Mouse (Mus musculus): ENCODE measurements at regions not wholly inside any gene's neighbourhood (a gene's known extent, or its start where the extent isn't known, plus 50 kb on each side); places are given as distances from the start of the nearest gene placed in this dataset.

DNA sequence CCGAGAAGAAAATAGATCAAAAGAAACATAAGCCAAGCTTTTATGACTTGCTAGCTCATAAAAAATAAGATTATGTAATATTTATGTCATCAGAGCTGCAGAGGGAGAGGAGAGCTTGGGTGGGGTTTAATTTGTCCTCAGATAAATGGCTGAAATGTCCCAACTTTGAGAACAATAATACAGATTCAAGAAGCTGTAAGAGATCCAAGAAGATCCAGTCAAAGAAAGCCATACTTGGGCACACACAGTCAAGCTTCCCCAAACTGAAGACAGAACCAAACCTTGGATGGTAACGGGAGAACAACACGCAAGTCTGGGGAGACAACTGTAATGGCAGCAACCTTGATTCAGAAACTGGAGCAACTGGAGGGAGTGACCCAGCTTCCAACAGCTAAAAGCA lies 243.6 kb downstream of the Sorl1 start:
- Histone ChIP-seq H3K4me3 (ENCODE audit: control insufficient read depth, insufficient read depth, low read length) (no peak overlapping the region), H3K27ac (ENCODE audit: control insufficient read depth, insufficient read depth, low read length) (no peak overlapping the region), H3K36me3 (ENCODE audit: control insufficient read depth, insufficient read depth, low read length) (no peaks in the 10 kb centered on the region), H3K4me1 (replicated peaks; ENCODE audit: control insufficient read depth, insufficient read depth, low read length) (no peaks in the 10 kb centered on the region), H3K27me3 (ENCODE audit: control insufficient read depth, insufficient read depth, low read length) (no peaks in the 10 kb centered on the region)
- TF ChIP-seq POLR2A (IDR thresholded peaks at IDR 0.05; ENCODE audit: control insufficient read depth, extremely low read depth, insufficient read depth, low read length, poor library complexity) (no peak), CTCF (IDR thresholded peaks at IDR 0.05; ENCODE audit: borderline replicate concordance, control insufficient read depth, extremely low read depth, insufficient read depth, low read length, poor library complexity) (no peak)
- 91% methylated on average over 3 of the region's 3 CpGs for WGBS
- DNase-seq: no peak

DNA sequence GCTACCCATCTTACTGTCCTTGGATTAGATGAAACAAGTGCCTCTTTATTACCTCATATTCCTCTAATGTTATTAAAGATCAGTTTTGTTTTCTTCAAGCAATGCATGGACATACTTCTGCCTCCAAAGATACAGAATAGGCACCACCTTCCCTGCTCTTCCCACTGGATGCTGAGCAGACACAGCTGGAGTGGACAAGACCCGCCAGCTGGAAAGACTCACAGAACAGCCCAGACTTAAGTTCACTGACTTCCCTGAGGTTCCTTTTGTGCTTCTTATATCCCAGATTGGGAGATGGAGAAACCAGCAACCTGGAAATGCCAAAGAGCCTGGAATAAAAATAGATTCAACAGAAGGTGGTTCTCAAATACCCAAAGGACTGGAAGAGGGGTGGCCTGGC lies 245.0 kb downstream of the Sorl1 start:
- Histone ChIP-seq H3K4me3 (ENCODE audit: control insufficient read depth, insufficient read depth, low read length) (no peak overlapping the region), H3K27ac (ENCODE audit: control insufficient read depth, insufficient read depth, low read length) (no peak overlapping the region), H3K36me3 (ENCODE audit: control insufficient read depth, insufficient read depth, low read length) (no peaks in the 10 kb centered on the region), H3K27me3 (ENCODE audit: control insufficient read depth, insufficient read depth, low read length) (no peaks in the 10 kb centered on the region), H3K4me1 (replicated peaks; ENCODE audit: control insufficient read depth, insufficient read depth, low read length) (no peaks in the 10 kb centered on the region)
- 95% methylated on average over 1 of the region's 1 CpGs for WGBS
- no peak for TF ChIP-seq CTCF (IDR thresholded peaks at IDR 0.05; ENCODE audit: borderline replicate concordance, control insufficient read depth, extremely low read depth, insufficient read depth, low read length, poor library complexity)
- no peak for TF ChIP-seq POLR2A (IDR thresholded peaks at IDR 0.05; ENCODE audit: control insufficient read depth, extremely low read depth, insufficient read depth, low read length, poor library complexity)
- no peak for DNase-seq

DNA sequence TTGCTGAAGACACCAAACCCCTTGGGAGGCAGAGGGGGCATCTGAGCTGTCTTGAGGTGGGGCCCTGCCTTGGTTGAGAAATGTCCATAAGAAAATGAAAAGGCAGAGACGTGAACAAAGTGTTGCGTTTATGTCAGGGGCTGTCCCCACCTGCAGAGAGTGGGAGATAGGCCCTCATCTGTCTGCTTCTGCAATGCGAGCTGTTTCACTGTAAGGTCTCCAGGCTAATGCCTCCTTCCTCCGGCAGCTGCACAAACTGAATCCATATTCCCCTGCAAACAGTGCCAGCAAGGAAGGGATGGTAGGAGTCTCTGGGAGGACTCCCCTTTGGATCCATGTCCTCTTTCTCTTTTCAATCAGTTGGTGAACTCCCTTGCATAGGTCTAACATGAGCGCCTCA lies 263.0 kb downstream of the Sorl1 start:
- no peak overlapping the region for H3K4me3 ChIP-seq (ENCODE audit: control insufficient read depth, insufficient read depth, low read length)
- 74% methylated on average over 5 of the region's 5 CpGs for WGBS
- H3K27me3 ChIP-seq (ENCODE audit: control insufficient read depth, insufficient read depth, low read length): no peaks in the 10 kb centered on the region
- H3K36me3 ChIP-seq (ENCODE audit: control insufficient read depth, insufficient read depth, low read length): no peaks in the 10 kb centered on the region
- TF ChIP-seq POLR2A (IDR thresholded peaks at IDR 0.05; ENCODE audit: control insufficient read depth, extremely low read depth, insufficient read depth, low read length, poor library complexity) (no peak), CTCF (IDR thresholded peaks at IDR 0.05; ENCODE audit: borderline replicate concordance, control insufficient read depth, extremely low read depth, insufficient read depth, low read length, poor library complexity) (no peak)
- no peaks in the 10 kb centered on the region for H3K4me1 ChIP-seq (replicated peaks; ENCODE audit: control insufficient read depth, insufficient read depth, low read length)
- H3K27ac ChIP-seq (ENCODE audit: control insufficient read depth, insufficient read depth, low read length): no peak overlapping the region
- DNase-seq: no peak

DNA sequence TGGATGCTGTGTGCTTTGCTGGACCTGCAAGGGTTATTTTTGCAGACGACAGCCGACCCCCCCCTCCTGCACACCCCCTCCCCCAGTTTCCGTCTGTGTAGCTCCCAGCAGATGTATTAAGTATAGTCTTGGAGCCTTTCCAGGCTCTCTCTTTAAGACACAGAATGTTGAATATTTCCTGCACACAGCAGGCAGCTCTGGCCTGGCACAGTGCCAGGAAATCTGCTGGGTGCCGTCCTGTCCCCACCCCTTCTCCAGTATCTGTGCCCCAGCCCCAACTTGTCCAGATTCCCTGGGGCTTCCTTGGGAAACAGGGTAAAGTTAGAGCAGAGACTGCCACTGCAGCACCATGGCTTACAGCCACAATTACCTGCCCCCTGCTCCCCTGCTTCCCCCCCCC lies 263.4 kb downstream of the Sorl1 start:
- WGBS: 1% methylated on average over 4 of the region's 4 CpGs
- TF ChIP-seq POLR2A (IDR thresholded peaks at IDR 0.05; ENCODE audit: control insufficient read depth, extremely low read depth, insufficient read depth, low read length, poor library complexity) (no peak), CTCF (IDR thresholded peaks at IDR 0.05; ENCODE audit: borderline replicate concordance, control insufficient read depth, extremely low read depth, insufficient read depth, low read length, poor library complexity) (no peak)
- Histone ChIP-seq H3K36me3 (ENCODE audit: control insufficient read depth, insufficient read depth, low read length) (no peaks in the 10 kb centered on the region), H3K4me1 (replicated peaks; ENCODE audit: control insufficient read depth, insufficient read depth, low read length) (no peaks in the 10 kb centered on the region), H3K27me3 (ENCODE audit: control insufficient read depth, insufficient read depth, low read length) (no peaks in the 10 kb centered on the region), H3K27ac (ENCODE audit: control insufficient read depth, insufficient read depth, low read length) (no peak overlapping the region), H3K4me3 (ENCODE audit: control insufficient read depth, insufficient read depth, low read length) (no peak overlapping the region)
- no peak for DNase-seq

DNA sequence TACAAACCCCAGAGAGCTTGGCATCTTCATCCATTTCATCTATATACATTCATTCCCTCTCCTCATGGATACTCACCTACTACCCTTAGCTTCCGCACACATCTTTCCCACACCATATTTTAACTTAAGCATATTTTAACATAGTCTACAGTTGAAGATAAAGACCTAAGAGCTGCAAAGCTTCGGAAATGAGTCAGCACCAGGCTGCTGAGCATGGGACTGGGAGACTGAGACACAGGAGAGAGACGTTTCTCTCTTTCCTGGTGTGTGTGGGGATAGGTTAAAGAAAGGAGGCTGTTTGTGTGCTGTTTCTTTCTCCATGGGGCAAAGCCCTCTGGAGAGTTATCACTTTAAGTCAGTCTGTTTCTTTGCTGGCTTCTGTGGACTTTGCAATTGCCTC lies 264.3 kb downstream of the Sorl1 start:
- H3K36me3 ChIP-seq (ENCODE audit: control insufficient read depth, insufficient read depth, low read length): no peaks in the 10 kb centered on the region
- H3K4me3 ChIP-seq (ENCODE audit: control insufficient read depth, insufficient read depth, low read length): no peak overlapping the region
- no peak for DNase-seq
- no peaks in the 10 kb centered on the region for H3K4me1 ChIP-seq (replicated peaks; ENCODE audit: control insufficient read depth, insufficient read depth, low read length)
- no peaks in the 10 kb centered on the region for H3K27me3 ChIP-seq (ENCODE audit: control insufficient read depth, insufficient read depth, low read length)
- TF ChIP-seq POLR2A (IDR thresholded peaks at IDR 0.05; ENCODE audit: control insufficient read depth, extremely low read depth, insufficient read depth, low read length, poor library complexity) (no peak), CTCF (IDR thresholded peaks at IDR 0.05; ENCODE audit: borderline replicate concordance, control insufficient read depth, extremely low read depth, insufficient read depth, low read length, poor library complexity) (no peak)
- 34% methylated on average over 3 of the region's 3 CpGs for whole genome bisulfite sequencing
- no peak overlapping the region for H3K27ac ChIP-seq (ENCODE audit: control insufficient read depth, insufficient read depth, low read length)

DNA sequence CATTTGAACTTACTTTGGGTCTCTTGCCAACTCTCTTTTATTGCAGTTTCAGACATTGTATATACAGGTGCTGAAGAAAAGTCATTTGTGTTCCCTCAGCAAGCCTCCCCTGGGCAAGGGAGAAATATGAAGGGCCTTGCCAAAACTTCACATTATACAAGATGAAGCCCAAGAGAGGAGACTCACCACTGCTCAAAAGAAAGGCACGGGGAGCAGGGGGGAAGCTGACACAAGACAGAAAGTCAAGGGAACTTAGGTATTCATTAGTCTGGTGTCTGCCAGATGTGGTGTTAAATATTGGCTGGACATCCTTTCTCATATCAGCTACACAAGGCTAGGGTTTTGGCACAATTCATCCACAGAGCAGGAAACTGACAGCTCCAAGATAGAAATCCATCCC lies 272.0 kb downstream of the Sorl1 start:
- no peak for TF ChIP-seq CTCF (IDR thresholded peaks at IDR 0.05; ENCODE audit: borderline replicate concordance, control insufficient read depth, extremely low read depth, insufficient read depth, low read length, poor library complexity)
- H3K27ac ChIP-seq (ENCODE audit: control insufficient read depth, insufficient read depth, low read length): no peak overlapping the region
- no peaks in the 10 kb centered on the region for H3K4me1 ChIP-seq (replicated peaks; ENCODE audit: control insufficient read depth, insufficient read depth, low read length)
- no peak for DNase-seq
- H3K4me3 ChIP-seq (ENCODE audit: control insufficient read depth, insufficient read depth, low read length): no peak overlapping the region
- H3K36me3 ChIP-seq (ENCODE audit: control insufficient read depth, insufficient read depth, low read length): no peaks in the 10 kb centered on the region
- 100% methylated on average over 1 of the region's 1 CpGs for WGBS
- H3K27me3 ChIP-seq (ENCODE audit: control insufficient read depth, insufficient read depth, low read length): no peaks in the 10 kb centered on the region

DNA sequence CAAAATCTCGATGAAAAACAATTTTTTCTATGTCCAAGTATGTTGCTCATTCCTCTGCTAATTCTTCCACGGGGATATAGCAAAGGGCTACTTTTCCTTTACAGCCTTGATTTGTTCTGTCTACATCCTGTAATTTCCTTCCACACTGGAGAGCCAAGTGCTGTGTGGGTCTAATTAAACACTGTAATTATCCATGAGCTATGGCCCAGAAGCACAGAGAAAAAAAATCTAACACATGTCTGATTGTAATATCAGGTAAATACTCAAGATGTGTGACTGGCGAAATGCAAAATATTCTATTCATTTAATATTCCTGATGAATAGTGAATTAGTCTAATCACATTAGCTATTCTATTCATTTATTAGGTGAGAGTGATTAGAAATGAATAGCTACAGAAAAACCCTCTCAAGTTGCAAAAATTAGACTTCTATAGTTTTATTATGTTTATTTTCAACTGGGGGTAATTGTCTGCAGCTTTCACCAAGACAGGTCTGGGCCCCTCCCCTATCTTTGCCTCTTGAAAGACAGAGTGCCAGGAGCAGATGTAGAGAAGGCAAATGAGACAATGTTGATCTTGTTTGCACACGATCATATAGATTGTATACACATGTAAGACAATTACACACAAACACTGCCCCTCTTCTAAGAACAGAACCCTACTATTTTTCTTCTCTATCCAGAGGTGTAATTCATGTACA lies 274.3 kb downstream of the Sorl1 start:
- H3K36me3 ChIP-seq (ENCODE audit: control insufficient read depth, insufficient read depth, low read length): no peaks in the 10 kb centered on the region
- DNase-seq: no peak
- H3K27ac ChIP-seq (ENCODE audit: control insufficient read depth, insufficient read depth, low read length): no peak overlapping the region
- WGBS: 91% methylated on average over 4 of the region's 4 CpGs
- H3K27me3 ChIP-seq (ENCODE audit: control insufficient read depth, insufficient read depth, low read length): no peaks in the 10 kb centered on the region
- TF ChIP-seq CTCF (IDR thresholded peaks at IDR 0.05; ENCODE audit: borderline replicate concordance, control insufficient read depth, extremely low read depth, insufficient read depth, low read length, poor library complexity) (no peak), POLR2A (IDR thresholded peaks at IDR 0.05; ENCODE audit: control insufficient read depth, extremely low read depth, insufficient read depth, low read length, poor library complexity) (no peak)
- no peak overlapping the region for H3K4me3 ChIP-seq (ENCODE audit: control insufficient read depth, insufficient read depth, low read length)
- no peaks in the 10 kb centered on the region for H3K4me1 ChIP-seq (replicated peaks; ENCODE audit: control insufficient read depth, insufficient read depth, low read length)
